Mouse (Mus musculus) liver, embryonic 14.5 days (tissue): Measurements from ENCODE around the gene Mapk10. TPM values are rescaled to one million over a fixed set of nuclear protein-coding genes. Genes with fewer than 3 reads are reported as not detected.

Experiments used
- ATAC-seq: fragments of 200-750 bp; cut with Nextera tagmentation; 2 replicates; pipeline ENCODE4 v1.8.0; 2017; ENCODE audit warnings: moderate number of reproducible peaks, mild to moderate bottlenecking, moderate library complexity; ENCODE audit not compliant: insufficient read depth
- DNase-seq, 3 experiments: peaks; one replicate each; pipeline ENCODE4 v3.0.0-alpha.2; 2012 to 2013; ENCODE audit warnings: low read depth in 3 of 3, low spot score in 3 of 3
- H3K27ac ChIP-seq: fragments of 300-500 bp; sonication (generic); 2 replicates; pipeline ENCODE4 v1.5.1; 2014; ENCODE audit warnings: moderate library complexity, mild to moderate bottlenecking, control low read depth, inconsistent platforms
- H3K27me3 ChIP-seq: fragments of 300-500 bp; sonication (generic); 2 replicates; pipeline ENCODE4 v1.6.1; 2014; ENCODE audit warnings: mild to moderate bottlenecking, low read length, moderate library complexity; ENCODE audit not compliant: control insufficient read depth, insufficient read depth
- H3K36me3 ChIP-seq: fragments of 300-500 bp; sonication (generic); replicated peaks from 2 replicates; pipeline ENCODE4 v1.6.1; 2014; ENCODE audit warnings: low read depth; ENCODE audit not compliant: control insufficient read depth, insufficient read depth
- H3K4me1 ChIP-seq, 2 experiments: fragments of 200-500 bp in 1 of 2; fragments of 300-500 bp in 1 of 2; sonication (generic) in 1 of 2; replicated peaks; 2 replicates each; pipeline ENCODE4 v1.6.1; 2012 to 2014; ENCODE audit warnings: antibody characterized with exemption in 1 of 2, inconsistent platforms in 1 of 2, low read length in 1 of 2; ENCODE audit not compliant: control insufficient read depth in 2 of 2, insufficient read depth in 2 of 2
- H3K4me2 ChIP-seq: fragments of 300-500 bp; sonication (generic); 2 replicates; pipeline ENCODE4 v1.6.1; 2014; ENCODE audit warnings: low read depth, mild to moderate bottlenecking, control low read depth, moderate library complexity
- H3K4me3 ChIP-seq, 2 experiments: fragments of 200-500 bp in 1 of 2; fragments of 300-500 bp in 1 of 2; sonication (generic) in 1 of 2; 2 replicates each; pipeline ENCODE4 v1.5.1; 2012 to 2014; ENCODE audit warnings: low read depth in 2 of 2, low read length in 2 of 2, mild to moderate bottlenecking in 2 of 2, control low read depth in 1 of 2, inconsistent platforms in 1 of 2, moderate library complexity in 1 of 2; ENCODE audit not compliant: insufficient read depth in 1 of 2
- H3K9ac ChIP-seq: fragments of 300-500 bp; sonication (generic); replicated peaks from 2 replicates; pipeline ENCODE4 v1.6.1; 2014; ENCODE audit warnings: mild to moderate bottlenecking, control low read depth, moderate library complexity
- H3K9me3 ChIP-seq: fragments of 300-500 bp; sonication (generic); 2 replicates; pipeline ENCODE4 v1.6.1; 2016; ENCODE audit warnings: low read length, mixed read lengths; ENCODE audit not compliant: control insufficient read depth
- CTCF ChIP-seq: IDR thresholded peaks from 2 replicates; pipeline ENCODE4 v1.5.1; 2016; ENCODE audit warnings: antibody characterized with exemption, low read depth, control low read depth
- EP300 ChIP-seq: IDR thresholded peaks from 2 replicates; pipeline ENCODE4 v1.6.1; 2016; ENCODE audit warnings: antibody characterized with exemption, low read depth
- WGBS: fragments of 180-500 bp; shearing (Covaris S2); extraction: QIAGEN DNeasy Blood & Tissue Kit; methylation state at CpG from one replicate; pipeline ENCODE4 v1.1.7; 2014; ENCODE audit not compliant: insufficient replicate concordance; 5-methylcytosine and 5-hydroxymethylcytosine counted together
- polyA plus RNA-seq, 2 experiments: library from polyadenylated mRNA; depleted of rRNA in 1 of 2; stranded (reverse) in 1 of 2; unstranded in 1 of 2; fragments of >200 nt; fragmentation: Nextera tagmentation in 1 of 2; extraction: Ambion mirVana in 1 of 2; gene quantifications; 2 replicates each; pipeline versions ENCODE4 v1.2.1 to v1.2.3; 2012 to 2014

Mapk10 gene
- polyA plus RNA-seq, 2 experiments: 0.01 TPM; not detected in 1

- Histone ChIP-seq H3K4me3 (no peak overlapping the region), H3K9me3 (no peaks in the 10 kb centered on the region), H3K4me1 (no peaks in the 10 kb centered on the region), H3K27me3 (no peaks in the 10 kb centered on the region), H3K27ac (no peak overlapping the region), H3K36me3 (no peaks in the 10 kb centered on the region), H3K9ac (no peak overlapping the region), H3K4me2 (no peak overlapping the region)
- DNase-seq (no peak), ATAC-seq (no peak)
- TF ChIP-seq CTCF: no peak
- no peak for TF ChIP-seq EP300
- 23% methylated on average over 4 of the region's 4 CpGs for WGBS
Measured at GRCm38 (mm10) chr5:103191577-103191976, 19.6 kb downstream of the Mapk10 start.

GRCm38 (mm10) chr5:103184256-103184655 is 26.9 kb downstream of the Mapk10 start:
- TF ChIP-seq EP300 (no peak), CTCF (no peak)
- H3K27ac ChIP-seq: no peak overlapping the region
- 54% methylated on average over 1 of the region's 1 CpGs for WGBS
- DNase-seq (no peak), ATAC-seq (no peak)
- H3K27me3 ChIP-seq: no peaks in the 10 kb centered on the region
- no peaks in the 10 kb centered on the region for H3K36me3 ChIP-seq
- no peak overlapping the region for H3K9ac ChIP-seq
- no peaks in the 10 kb centered on the region for H3K9me3 ChIP-seq
- no peak overlapping the region for H3K4me3 ChIP-seq
- H3K4me2 ChIP-seq: no peak overlapping the region
- no peaks in the 10 kb centered on the region for H3K4me1 ChIP-seq

GRCm38 (mm10) chr5:103181622-103182021 is 29.5 kb downstream of the Mapk10 start:
- no peaks in the 10 kb centered on the region for H3K36me3 ChIP-seq
- no peak overlapping the region for H3K27ac ChIP-seq
- no peaks in the 10 kb centered on the region for H3K27me3 ChIP-seq
- H3K4me3 ChIP-seq: no peak overlapping the region
- ATAC-seq (no peak), DNase-seq (no peak)
- H3K4me2 ChIP-seq: no peak overlapping the region
- H3K9ac ChIP-seq: no peak overlapping the region
- WGBS: 62% methylated on average over 10 of the region's 10 CpGs
- H3K9me3 ChIP-seq: no peaks in the 10 kb centered on the region
- TF ChIP-seq EP300 (no peak), CTCF (no peak)
- no peaks in the 10 kb centered on the region for H3K4me1 ChIP-seq

GRCm38 (mm10) chr5:103177010-103177409 is 34.1 kb downstream of the Mapk10 start:
- no peak for TF ChIP-seq EP300
- H3K36me3 ChIP-seq: no peaks in the 10 kb centered on the region
- DNase-seq: no peak
- H3K27ac ChIP-seq: no peak overlapping the region
- 40% methylated on average over 5 of the region's 5 CpGs for WGBS
- no peak overlapping the region for H3K9ac ChIP-seq
- H3K4me1 ChIP-seq: no peaks in the 10 kb centered on the region
- no peak overlapping the region for H3K4me3 ChIP-seq
- H3K27me3 ChIP-seq: no peaks in the 10 kb centered on the region
- ATAC-seq: no peak
- no peak overlapping the region for H3K4me2 ChIP-seq
- no peaks in the 10 kb centered on the region for H3K9me3 ChIP-seq

DNA sequence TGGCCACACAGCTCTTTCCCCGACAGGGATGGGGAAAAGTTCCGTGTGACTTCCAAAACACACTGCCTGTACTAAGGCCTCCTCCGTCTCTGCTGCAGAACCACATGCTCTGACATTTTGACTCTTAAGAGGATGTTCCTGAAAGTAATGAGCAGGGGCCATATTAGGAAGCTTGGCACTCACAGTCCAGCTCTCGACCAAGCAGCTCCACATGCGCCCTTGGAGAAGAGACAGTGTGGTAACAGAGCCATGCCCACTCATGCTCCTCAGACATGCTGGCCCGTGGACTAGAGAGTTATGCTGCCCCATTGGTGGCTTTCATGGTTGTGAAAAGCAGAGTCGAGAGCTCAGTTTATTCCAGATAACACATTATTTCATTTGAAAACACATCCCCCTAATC is 35.1 kb downstream of the Mapk10 start:
- H3K27ac ChIP-seq: no peak overlapping the region
- no peaks in the 10 kb centered on the region for H3K27me3 ChIP-seq
- no peak overlapping the region for H3K4me2 ChIP-seq
- no peaks in the 10 kb centered on the region for H3K4me1 ChIP-seq
- no peak for TF ChIP-seq EP300
- no peak for TF ChIP-seq CTCF
- no peak overlapping the region for H3K9ac ChIP-seq
- WGBS: 63% methylated on average over 7 of the region's 7 CpGs
- H3K4me3 ChIP-seq: no peak overlapping the region
- DNase-seq (no peak), ATAC-seq (no peak)
- no peaks in the 10 kb centered on the region for H3K36me3 ChIP-seq
- no peaks in the 10 kb centered on the region for H3K9me3 ChIP-seq
